Mouse (Mus musculus): Measurements from ENCODE around the gene Nifk. TPM values are rescaled to one million over a fixed set of nuclear protein-coding genes. Genes with fewer than 3 reads are reported as not detected.
A peak's percentile ranks its signal among the peaks of the same experiment; 100 is the strongest.

The Nifk gene
- polyA plus RNA-seq, 1 experiment from 2014 or later = 131 TPM

DNA sequence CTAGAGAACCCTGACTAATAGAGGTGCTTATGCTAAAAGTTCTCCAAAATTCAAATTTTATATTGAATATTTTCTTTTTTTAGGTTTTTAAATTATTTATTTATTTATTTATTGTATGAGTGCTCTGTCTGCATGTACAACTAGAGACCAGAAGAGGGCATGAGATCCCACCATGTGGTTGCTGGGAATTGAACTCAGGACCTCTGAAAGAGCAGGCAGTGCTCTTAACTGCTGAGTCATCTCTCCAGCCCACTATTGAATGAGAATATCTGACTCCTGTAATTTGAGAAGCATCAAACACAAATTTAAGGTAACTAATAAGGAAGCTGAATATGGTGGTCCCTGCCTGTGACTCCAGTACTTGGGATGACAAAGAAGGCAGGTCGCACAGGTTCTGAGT lies 46.3 kb downstream of the Nifk start:
- no peaks in the 10 kb centered on the region for H3K27me3 ChIP-seq (replicated peaks; ENCODE audit: control insufficient read depth, insufficient read depth, low read length)
- DNase-seq (ENCODE audit: low spot score) = no peak
- H3K4me3 ChIP-seq (ENCODE audit: low read depth, low read length) = no peak overlapping the region
- H3K4me1 ChIP-seq (replicated peaks; ENCODE audit: control insufficient read depth, insufficient read depth, low read length) = no peaks in the 10 kb centered on the region
- 91% methylated on average over 1 of the region's 1 CpGs for WGBS
- H3K27ac ChIP-seq (ENCODE audit: low read depth, low read length) = no peak overlapping the region
- H3K9ac ChIP-seq (ENCODE audit: low read depth, low read length) = no peak overlapping the region
- ATAC-seq (replicated peaks; ENCODE audit: low FRiP score) = no peak
- H3K4me2 ChIP-seq = no peak overlapping the region
- H3K9me3 ChIP-seq (ENCODE audit: control insufficient read depth, low read length) = no peaks in the 10 kb centered on the region
- H3K36me3 ChIP-seq (ENCODE audit: control insufficient read depth, insufficient read depth, low read length) = no peaks in the 10 kb centered on the region

DNA sequence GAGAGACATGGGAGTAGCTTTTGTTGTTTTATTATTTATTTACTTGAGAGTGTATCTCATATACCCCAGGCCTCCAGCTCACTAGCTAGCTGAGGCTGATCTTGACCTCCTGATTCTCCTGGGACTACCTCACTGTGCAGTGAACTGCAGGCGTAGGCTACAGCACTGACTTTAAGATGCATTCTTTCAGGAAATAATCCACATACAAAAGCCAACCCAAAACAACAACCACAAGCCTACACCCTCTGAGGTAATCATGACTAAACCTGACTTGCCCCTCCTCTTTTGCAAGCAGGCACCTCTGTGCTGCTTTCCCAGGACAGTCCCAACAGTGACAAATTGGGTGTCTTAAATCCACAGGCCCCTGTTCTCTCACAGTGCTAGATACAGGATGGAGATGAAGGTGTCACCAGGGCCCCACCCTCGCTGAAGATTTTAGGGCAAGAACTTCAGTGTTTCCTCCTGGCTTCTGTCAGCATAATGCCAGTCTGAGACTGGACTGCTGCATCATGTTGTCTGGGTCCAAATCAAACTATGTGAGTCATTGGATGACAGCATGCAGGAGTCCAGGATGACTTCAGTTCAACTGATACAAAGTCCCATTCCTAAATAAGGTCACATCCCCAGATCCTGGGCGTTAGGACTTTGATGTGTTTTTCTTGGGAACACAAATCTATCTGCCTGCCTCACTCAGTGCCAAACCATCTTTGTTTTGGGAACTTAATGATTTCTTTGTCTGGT lies 47.3 kb downstream of the Nifk start:
- Histone ChIP-seq H3K9me3 (ENCODE audit: control insufficient read depth, low read length) (no peaks in the 10 kb centered on the region), H3K36me3 (ENCODE audit: control insufficient read depth, insufficient read depth, low read length) (no peaks in the 10 kb centered on the region), H3K4me2 (no peak overlapping the region), H3K9ac (ENCODE audit: low read depth, low read length) (no peak overlapping the region), H3K4me1 (replicated peaks; ENCODE audit: control insufficient read depth, insufficient read depth, low read length) (no peaks in the 10 kb centered on the region), H3K27ac (ENCODE audit: low read depth, low read length) (no peak overlapping the region), H3K27me3 (replicated peaks; ENCODE audit: control insufficient read depth, insufficient read depth, low read length) (no peaks in the 10 kb centered on the region), H3K4me3 (ENCODE audit: low read depth, low read length) (no peak overlapping the region)
- ATAC-seq (replicated peaks; ENCODE audit: low FRiP score) = peak; percentile 31; the same call in 1 of the 2 replicates
- 74% methylated on average over 3 of the region's 3 CpGs for WGBS
- no peak for DNase-seq (ENCODE audit: low spot score)

DNA sequence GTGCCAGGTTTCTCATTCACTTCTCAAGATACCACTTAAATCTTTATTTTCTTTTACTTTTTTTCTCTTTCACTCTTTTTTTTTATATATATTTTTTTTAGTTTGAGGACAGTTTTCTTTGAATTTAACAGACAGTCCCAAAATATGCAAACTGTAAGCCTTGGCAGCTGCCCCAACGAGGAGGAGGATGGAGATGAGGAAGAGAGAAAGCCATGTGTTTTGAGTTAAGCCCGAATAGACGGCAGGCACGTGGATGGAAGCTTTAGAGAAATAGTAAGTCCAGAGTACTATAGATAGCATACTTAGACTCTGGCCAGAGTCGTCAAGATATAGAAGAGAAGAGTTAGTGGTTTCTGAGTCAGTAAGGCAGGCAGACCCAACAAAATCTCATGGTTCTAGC lies 56.1 kb downstream of the Nifk start:
- no peak overlapping the region for H3K4me3 ChIP-seq (ENCODE audit: low read depth, low read length)
- ATAC-seq (replicated peaks; ENCODE audit: low FRiP score) = no peak
- H3K36me3 ChIP-seq (ENCODE audit: control insufficient read depth, insufficient read depth, low read length) = no peaks in the 10 kb centered on the region
- no peaks in the 10 kb centered on the region for H3K27me3 ChIP-seq (replicated peaks; ENCODE audit: control insufficient read depth, insufficient read depth, low read length)
- H3K9me3 ChIP-seq (ENCODE audit: control insufficient read depth, low read length) = no peaks in the 10 kb centered on the region
- WGBS = 67% methylated on average over 5 of the region's 5 CpGs
- H3K4me2 ChIP-seq = no peak overlapping the region
- DNase-seq (ENCODE audit: low spot score) = no peak
- H3K27ac ChIP-seq (ENCODE audit: low read depth, low read length) = no peak overlapping the region
- H3K9ac ChIP-seq (ENCODE audit: low read depth, low read length) = no peak overlapping the region
- H3K4me1 ChIP-seq (replicated peaks; ENCODE audit: control insufficient read depth, insufficient read depth, low read length) = no peaks in the 10 kb centered on the region

DNA sequence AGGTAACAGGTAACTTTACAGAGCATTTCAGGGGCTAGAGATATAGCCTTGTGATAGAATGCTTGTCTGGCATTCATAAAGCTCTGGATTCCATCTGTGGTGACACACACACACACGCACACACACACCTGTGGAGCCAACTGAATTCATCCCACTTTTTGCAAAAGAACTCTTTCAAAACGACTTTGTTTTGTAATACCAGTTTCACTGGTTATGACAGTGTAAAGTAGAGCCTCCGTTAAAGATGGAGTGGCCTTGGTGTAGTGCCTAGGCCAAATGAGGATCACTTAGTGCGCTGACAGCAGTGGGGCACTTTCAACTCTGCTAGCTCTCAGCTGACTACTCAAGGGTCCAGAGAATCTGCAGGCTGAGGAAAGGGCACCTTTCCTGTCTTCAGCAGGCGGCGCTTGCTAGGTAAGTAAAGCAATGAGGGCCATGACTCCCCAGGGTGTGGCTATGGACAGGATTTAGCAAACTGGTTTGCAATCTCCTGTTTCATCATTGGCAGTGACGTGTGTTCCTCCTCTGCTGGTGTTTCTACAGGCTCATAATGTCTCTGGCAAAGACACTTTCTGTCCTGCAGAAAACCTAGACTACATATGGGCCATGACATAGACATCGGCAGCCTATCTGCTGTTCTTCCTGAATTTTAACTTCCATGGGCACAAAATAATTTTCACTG lies 58.6 kb downstream of the Nifk start:
- ATAC-seq (replicated peaks; ENCODE audit: low FRiP score) (no peak; the same call in 1 of the 2 replicates), DNase-seq (ENCODE audit: low spot score) (no peak)
- H3K36me3 ChIP-seq (ENCODE audit: control insufficient read depth, insufficient read depth, low read length) = no peaks in the 10 kb centered on the region
- no peak overlapping the region for H3K9ac ChIP-seq (ENCODE audit: low read depth, low read length)
- H3K4me2 ChIP-seq = no peak overlapping the region
- H3K4me1 ChIP-seq (replicated peaks; ENCODE audit: control insufficient read depth, insufficient read depth, low read length) = no peaks in the 10 kb centered on the region
- H3K27me3 ChIP-seq (replicated peaks; ENCODE audit: control insufficient read depth, insufficient read depth, low read length) = no peaks in the 10 kb centered on the region
- WGBS = 70% methylated on average over 8 of the region's 8 CpGs
- no peak overlapping the region for H3K27ac ChIP-seq (ENCODE audit: low read depth, low read length)
- H3K4me3 ChIP-seq (ENCODE audit: low read depth, low read length) = no peak overlapping the region
- no peaks in the 10 kb centered on the region for H3K9me3 ChIP-seq (ENCODE audit: control insufficient read depth, low read length)

Other genes with a start within 250 kb of the Nifk start
- 0.16 TPM in 1 of 2 replicates, not detected in the other for gene Gm29106, start 145.3 kb upstream of the Nifk start, polyA plus RNA-seq (2014; fragmentation: Nextera tagmentation; extraction: Ambion mirVana)
- gene Tsn, start 10.1 kb upstream of the Nifk start, polyA plus RNA-seq (2014; fragmentation: Nextera tagmentation; extraction: Ambion mirVana) = 280 and 292 TPM in 2 replicates
- 40.6 and 41.1 TPM in 2 replicates for gene Clasp1, start 67.2 kb downstream of the Nifk start, polyA plus RNA-seq (2014; fragmentation: Nextera tagmentation; extraction: Ambion mirVana)